Mouse (Mus musculus) midbrain, embryonic 13.5 days (tissue): ENCODE results near the gene Izumo1. TPM values are rescaled to one million over a fixed set of nuclear protein-coding genes. Genes with fewer than 3 reads are reported as not detected.

Experiments used
- ATAC-seq: fragments of 200-750 bp; cut with Nextera tagmentation; 2 replicates; pipeline ENCODE4 v1.8.0; 2017; ENCODE audit warnings: mild to moderate bottlenecking, moderate TSS enrichment, moderate library complexity
- H3K27ac ChIP-seq: fragments of 300-500 bp; sonication (generic); 2 replicates; pipeline ENCODE4 v1.5.1; 2015; ENCODE audit warnings: inconsistent platforms, mild to moderate bottlenecking, moderate library complexity
- H3K27me3 ChIP-seq: fragments of 300-500 bp; sonication (generic); 2 replicates; pipeline ENCODE4 v1.6.1; 2015; ENCODE audit warnings: mild to moderate bottlenecking, inconsistent platforms
- H3K36me3 ChIP-seq: fragments of 300-500 bp; sonication (generic); 2 replicates; pipeline ENCODE4 v1.6.1; 2015; ENCODE audit warnings: mild to moderate bottlenecking, inconsistent platforms
- H3K4me1 ChIP-seq: fragments of 300-500 bp; sonication (generic); replicated peaks from 2 replicates; pipeline ENCODE4 v1.6.1; 2015; ENCODE audit warnings: inconsistent platforms
- H3K4me2 ChIP-seq: fragments of 300-500 bp; sonication (generic); replicated peaks from 2 replicates; pipeline ENCODE4 v1.6.1; 2015; ENCODE audit warnings: moderate library complexity, mild to moderate bottlenecking, inconsistent platforms
- H3K4me3 ChIP-seq: fragments of 300-500 bp; sonication (generic); replicated peaks from 2 replicates; pipeline ENCODE4 v1.5.1; 2015; ENCODE audit warnings: mild to moderate bottlenecking, inconsistent platforms
- H3K9ac ChIP-seq: fragments of 300-500 bp; sonication (generic); replicated peaks from 2 replicates; pipeline ENCODE4 v1.6.1; 2015; ENCODE audit warnings: mild to moderate bottlenecking, inconsistent platforms
- H3K9me3 ChIP-seq: fragments of 300-500 bp; sonication (generic); 2 replicates; pipeline ENCODE4 v1.6.1; 2016; ENCODE audit warnings: mild to moderate bottlenecking, inconsistent platforms
- WGBS: fragments of 180-500 bp; shearing (Covaris S2); methylation state at CpG from one replicate; pipeline ENCODE4 v1.1.7; 2015; 5-methylcytosine and 5-hydroxymethylcytosine counted together
- polyA plus RNA-seq: library from polyadenylated mRNA; unstranded; fragments of >200 nt; fragmentation: Nextera tagmentation; extraction: Ambion mirVana; gene quantifications from 2 replicates; pipeline ENCODE4 v1.2.1, GENCODE M21; 2015

The Izumo1 gene
- polyA plus RNA-seq, 1 experiment from 2014 or later: 0.17 TPM

DNA sequence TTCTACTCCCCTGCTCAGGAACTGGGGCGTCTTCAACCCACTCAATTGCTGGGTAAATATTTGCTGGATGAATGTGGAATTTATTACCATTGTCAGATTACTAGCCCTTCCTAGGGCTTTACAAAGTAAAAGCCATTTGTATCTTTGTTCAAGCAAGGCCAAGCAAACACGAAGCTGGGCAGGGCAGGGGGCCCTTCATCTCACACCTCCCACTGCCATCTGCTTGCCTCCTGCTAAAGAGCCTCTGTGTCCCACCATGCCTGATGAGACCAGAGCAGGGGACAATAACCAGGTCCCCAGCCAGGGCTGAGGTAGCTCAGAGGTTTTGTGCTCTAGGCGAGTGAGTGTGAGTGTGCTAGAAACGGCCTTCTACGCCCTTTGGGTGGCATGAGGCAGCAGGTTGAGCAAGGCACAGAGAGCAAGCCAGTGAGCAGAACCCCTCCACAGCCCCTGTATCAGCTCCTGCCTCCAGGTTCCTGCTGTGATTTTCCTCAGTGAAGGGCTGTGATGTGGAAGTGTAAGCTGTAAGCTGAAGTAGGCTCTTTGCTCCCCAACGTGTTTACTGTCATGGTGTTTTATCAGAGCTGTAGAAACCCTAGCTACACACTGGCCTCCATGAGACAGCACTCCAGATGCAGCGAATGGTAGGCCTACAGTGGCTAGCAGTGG lies 56.1 kb downstream of the Izumo1 start:
- Histone ChIP-seq H3K27ac (no peak overlapping the region), H3K4me2 (no peak overlapping the region), H3K9ac (no peak overlapping the region), H3K36me3 (no peaks in the 10 kb centered on the region), H3K4me3 (no peak overlapping the region), H3K9me3 (no peaks in the 10 kb centered on the region), H3K27me3 (no peaks in the 10 kb centered on the region), H3K4me1 (peaks cover 7% of the 10 kb centered on the region; the same call in 1 of the 2 replicates)
- 82% methylated on average over 7 of the region's 7 CpGs for WGBS
- no peak for ATAC-seq

Other genes with a start within 250 kb of the Izumo1 start
- gene Snrnp70, start 226.1 kb upstream of the Izumo1 start, polyA plus RNA-seq: 223 and 238 TPM in 2 replicates
- gene Kcna7, start 216.2 kb upstream of the Izumo1 start, polyA plus RNA-seq: not detected in 2 replicates
- gene Ntf5, start 208.1 kb upstream of the Izumo1 start, polyA plus RNA-seq: not detected in 2 replicates
- gene Lhb, start 201.0 kb upstream of the Izumo1 start, polyA plus RNA-seq: 0.50 TPM in 1 of 2 replicates, not detected in the other
- gene Gys1, start 187.0 kb upstream of the Izumo1 start, polyA plus RNA-seq: 20.6 and 23.4 TPM in 2 replicates
- 121 and 123 TPM in 2 replicates for gene Ruvbl2, start 183.7 kb upstream of the Izumo1 start, polyA plus RNA-seq
- gene Ftl1, start 161.9 kb upstream of the Izumo1 start, polyA plus RNA-seq: 6,845 and 7,096 TPM in 2 replicates
- 259 and 265 TPM in 2 replicates for gene Bax, start 154.9 kb upstream of the Izumo1 start, polyA plus RNA-seq
- 0.22 TPM in 1 of 2 replicates, not detected in the other for gene Tulp2, start 139.9 kb upstream of the Izumo1 start, polyA plus RNA-seq
- gene Gm45808, start 135.0 kb upstream of the Izumo1 start, polyA plus RNA-seq: not detected in 2 replicates
- 3.3 and 3.6 TPM in 2 replicates for gene Dhdh, start 133.0 kb upstream of the Izumo1 start, polyA plus RNA-seq
- 86.7 and 101 TPM in 2 replicates for gene Nucb1, start 111.4 kb upstream of the Izumo1 start, polyA plus RNA-seq
- gene Ppp1r15a, start 95.5 kb upstream of the Izumo1 start, polyA plus RNA-seq: 11.7 and 11.9 TPM in 2 replicates
- 0.23 and 0.46 TPM in 2 replicates for gene Plekha4, start 95.5 kb upstream of the Izumo1 start, polyA plus RNA-seq
- gene Hsd17b14, start 66.9 kb upstream of the Izumo1 start, polyA plus RNA-seq: 0.13 and 0.21 TPM in 2 replicates
- 20.7 and 24.5 TPM in 2 replicates for gene Bcat2, start 51.7 kb upstream of the Izumo1 start, polyA plus RNA-seq
- 0.17 TPM in 1 of 2 replicates, not detected in the other for gene Fgf21, start 6.3 kb upstream of the Izumo1 start, polyA plus RNA-seq
- not detected in 2 replicates for gene Fut1, start 4.5 kb upstream of the Izumo1 start, polyA plus RNA-seq
- gene Rasip1, start 5.7 kb downstream of the Izumo1 start, polyA plus RNA-seq: 7.5 and 9.4 TPM in 2 replicates
- 3.1 and 4.8 TPM in 2 replicates for gene Mamstr, start 18.2 kb downstream of the Izumo1 start, polyA plus RNA-seq
- 0.06 and 0.09 TPM in 2 replicates for gene Fut2, start 44.6 kb downstream of the Izumo1 start, polyA plus RNA-seq
- 0.39 and 0.59 TPM in 2 replicates for gene Ntn5, start 62.2 kb downstream of the Izumo1 start, polyA plus RNA-seq
- 0.17 and 0.31 TPM in 2 replicates for gene Sec1, start 72.6 kb downstream of the Izumo1 start, polyA plus RNA-seq
- gene Car11, start 78.0 kb downstream of the Izumo1 start, polyA plus RNA-seq: 35.9 and 40.0 TPM in 2 replicates
- 3.4 and 4.0 TPM in 2 replicates for gene Dbp, start 83.3 kb downstream of the Izumo1 start, polyA plus RNA-seq
- 643 and 684 TPM in 2 replicates for gene Rpl18, start 93.6 kb downstream of the Izumo1 start, polyA plus RNA-seq
- 24.3 and 27.1 TPM in 2 replicates for gene Sphk2, start 96.2 kb downstream of the Izumo1 start, polyA plus RNA-seq
- 1.0 and 1.3 TPM in 2 replicates for gene Fam83e, start 99.4 kb downstream of the Izumo1 start, polyA plus RNA-seq
- not detected in 2 replicates for gene Spaca4, start 104.0 kb downstream of the Izumo1 start, polyA plus RNA-seq
- 22.8 and 24.0 TPM in 2 replicates for gene Lmtk3, start 161.9 kb downstream of the Izumo1 start, polyA plus RNA-seq
- gene Sult2b1, start 162.9 kb downstream of the Izumo1 start, polyA plus RNA-seq: 5.5 and 5.6 TPM in 2 replicates
- gene Cyth2, start 192.8 kb downstream of the Izumo1 start, polyA plus RNA-seq: 362 and 363 TPM in 2 replicates
- gene Kcnj14, start 203.0 kb downstream of the Izumo1 start, polyA plus RNA-seq: 0.62 and 0.73 TPM in 2 replicates
- gene Grwd1, start 209.1 kb downstream of the Izumo1 start, polyA plus RNA-seq: 39.9 and 41.7 TPM in 2 replicates